Mouse (Mus musculus) CD8-positive naive resting alpha-beta T cell, adult 2 months (primary cell): ENCODE measurements around the gene Prr15l.

Experiments
- DNase-seq, 2 experiments: peaks; one replicate each; pipeline ENCODE4 v3.0.0; 2022; ENCODE audit warnings: low read depth in 2 of 2, low spot score in 2 of 2

Prr15l gene

DNA sequence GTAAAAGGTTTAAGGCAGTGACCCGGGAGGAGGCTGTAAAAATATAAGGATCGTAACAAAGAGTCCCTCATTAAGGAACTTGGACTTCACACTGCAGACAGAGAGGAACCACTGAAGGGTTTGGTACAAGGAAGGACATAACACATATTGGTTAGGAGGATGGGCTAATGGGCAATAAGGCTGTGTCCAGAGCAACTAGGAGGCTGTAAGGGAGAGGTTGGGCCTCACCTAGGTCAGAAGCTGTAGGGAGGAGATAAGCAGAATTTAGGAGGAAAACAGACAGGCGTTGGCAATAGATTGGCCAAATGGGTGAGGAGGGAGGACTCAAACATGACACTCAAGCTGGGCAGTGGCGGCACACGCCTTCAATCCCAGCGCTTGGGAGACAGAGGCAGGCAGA, 10.5 kb upstream of the Prr15l start:
- no peak for DNase-seq

DNA sequence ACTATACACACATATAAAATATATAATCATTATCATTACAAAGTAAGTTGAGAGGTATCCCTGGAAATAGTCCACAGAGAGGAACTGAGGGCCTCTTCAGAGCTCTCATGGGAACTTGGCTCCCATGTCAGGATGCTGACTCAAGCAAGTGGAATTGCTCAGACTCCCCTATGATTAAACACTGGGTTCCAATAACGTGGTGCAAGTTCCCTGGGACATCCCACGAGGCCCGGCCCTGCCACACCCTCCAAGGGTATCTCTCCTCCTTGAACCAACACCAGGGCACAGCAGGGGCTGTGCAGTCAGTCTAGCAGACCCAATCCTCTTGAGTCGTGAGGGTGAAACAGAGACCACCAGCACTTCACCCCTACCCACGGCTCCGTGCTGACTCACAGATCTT, 8.9 kb upstream of the Prr15l start:
- DNase-seq, result no peak

DNA sequence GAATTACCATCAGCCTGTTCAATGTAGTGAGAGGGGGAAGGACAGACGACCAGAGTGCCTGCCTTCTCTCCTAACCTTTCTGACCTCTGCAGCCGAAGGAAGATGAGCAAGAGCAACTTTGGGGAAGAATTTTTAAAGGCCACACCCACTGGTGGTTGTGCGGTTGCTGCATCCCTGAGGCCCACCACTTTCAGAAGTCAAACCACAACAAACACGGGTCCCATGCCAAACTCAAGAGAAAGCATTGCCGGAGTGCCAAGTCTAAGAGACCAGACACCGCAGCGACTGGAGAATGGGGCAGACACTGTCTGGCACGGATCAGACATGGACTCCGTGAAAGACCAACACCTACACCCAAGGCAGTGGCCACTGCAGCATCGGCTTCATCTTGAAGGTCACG, 3.0 kb upstream of the Prr15l start:
- peak in 1 of 2 experiments; percentile 7 for DNase-seq

GRCm38 (mm10) chr11:96925469-96926148, 2.3 kb upstream of the Prr15l start:
- no peak for DNase-seq

- no peak for DNase-seq
These were observed 1.3 kb upstream of the Prr15l start for GRCm38 (mm10) chr11:96926587-96926986.

- DNase-seq, result no peak
These were observed 787 bp downstream of the Prr15l start for GRCm38 (mm10) chr11:96928691-96929090.

DNA sequence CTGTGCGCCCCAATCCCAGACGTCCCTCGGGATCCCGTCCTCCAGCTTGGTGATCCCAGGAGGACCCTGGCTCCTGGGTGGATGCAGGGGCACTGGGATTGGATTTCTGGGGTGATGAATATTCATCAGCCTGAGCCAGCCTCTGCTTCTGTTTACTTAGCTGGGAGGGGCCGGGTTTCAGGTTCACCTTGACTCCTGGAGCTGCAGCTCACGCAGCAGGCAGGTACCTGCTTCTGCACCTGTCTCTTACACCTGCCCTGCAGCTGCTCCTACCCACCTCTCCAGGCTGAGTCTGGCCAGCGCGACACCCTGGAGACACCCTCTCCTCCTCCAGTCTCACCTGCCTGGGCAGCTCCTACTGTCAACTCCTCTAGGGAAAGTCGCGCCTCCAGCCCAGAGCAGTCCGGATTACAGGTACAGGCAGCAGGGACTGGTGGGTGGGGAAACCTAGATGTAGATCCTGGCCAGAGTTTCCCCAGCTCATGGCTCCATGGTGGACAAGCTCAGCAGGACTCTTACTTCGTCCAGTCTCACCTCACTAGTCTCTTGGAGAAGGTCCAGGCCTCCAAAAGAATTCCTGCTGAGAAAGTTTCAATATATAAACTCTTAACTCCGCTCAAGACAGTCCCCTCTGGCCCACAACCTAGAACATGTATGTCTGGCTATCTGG, 1.3 kb downstream of the Prr15l start:
- no peak for DNase-seq

DNA sequence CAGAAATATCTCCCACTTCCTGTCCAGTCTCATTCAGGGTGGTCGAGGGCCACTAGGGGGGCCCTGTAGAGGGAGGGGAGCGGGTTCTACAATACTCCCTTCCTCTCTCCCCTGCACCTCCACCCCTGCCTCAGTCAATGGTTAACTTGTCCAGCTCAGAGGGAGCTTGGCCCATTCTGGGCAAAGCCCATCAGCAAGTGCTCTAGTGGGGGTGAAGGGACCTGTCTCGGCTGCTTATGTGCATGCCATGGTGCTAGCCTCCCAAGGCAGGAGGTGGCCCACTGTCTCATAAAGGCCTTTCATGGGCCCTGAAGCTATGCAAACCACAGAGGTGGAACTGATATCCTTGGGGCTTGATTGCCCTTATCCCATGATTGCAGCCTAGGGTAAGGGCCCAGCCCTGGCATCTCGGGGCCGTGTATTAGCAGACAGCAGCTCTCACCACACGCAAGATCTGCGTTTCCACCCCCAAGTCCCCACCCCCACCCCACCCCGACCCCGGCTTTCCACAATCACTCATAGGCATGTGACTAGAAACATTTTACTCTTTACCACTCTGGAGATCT, 1.9 kb downstream of the Prr15l start:
- no peak for DNase-seq

DNA sequence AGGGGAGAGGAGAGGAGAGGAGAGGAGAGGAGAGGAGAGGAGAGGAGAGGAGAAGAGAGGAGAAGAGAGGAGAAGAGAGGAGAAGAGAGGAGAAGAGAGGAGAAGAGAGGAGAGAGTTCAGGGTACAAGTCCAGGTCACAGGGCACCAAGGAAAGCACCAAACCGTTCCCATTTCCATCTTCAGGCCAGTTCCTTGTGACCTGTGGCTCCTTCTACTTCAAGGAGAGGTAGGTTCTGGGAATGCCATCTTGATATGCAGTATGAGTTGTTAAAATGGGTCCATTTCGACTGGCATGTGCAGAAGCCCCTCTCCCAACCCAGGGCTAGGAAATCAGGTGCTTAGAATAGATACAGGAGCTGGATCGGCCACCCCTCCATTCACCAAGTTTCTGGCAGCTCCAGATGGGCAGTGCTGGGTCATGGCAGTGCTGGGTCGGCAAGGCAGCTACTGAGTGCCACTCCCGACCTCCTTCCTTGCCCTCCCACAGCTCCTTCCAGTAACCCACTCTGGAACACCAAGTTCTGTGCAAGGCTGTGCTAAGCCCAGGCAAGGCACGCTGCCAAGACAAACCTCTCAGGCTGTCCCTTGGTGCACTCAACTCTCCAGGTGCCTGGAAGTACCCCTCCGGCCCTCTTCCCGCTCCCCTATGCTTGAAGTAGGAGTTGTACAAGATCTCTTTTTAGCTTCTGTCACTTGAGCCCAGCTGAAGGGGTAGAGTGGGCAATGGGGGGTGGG, 3.6 kb downstream of the Prr15l start:
- DNase-seq, result no peak

DNA sequence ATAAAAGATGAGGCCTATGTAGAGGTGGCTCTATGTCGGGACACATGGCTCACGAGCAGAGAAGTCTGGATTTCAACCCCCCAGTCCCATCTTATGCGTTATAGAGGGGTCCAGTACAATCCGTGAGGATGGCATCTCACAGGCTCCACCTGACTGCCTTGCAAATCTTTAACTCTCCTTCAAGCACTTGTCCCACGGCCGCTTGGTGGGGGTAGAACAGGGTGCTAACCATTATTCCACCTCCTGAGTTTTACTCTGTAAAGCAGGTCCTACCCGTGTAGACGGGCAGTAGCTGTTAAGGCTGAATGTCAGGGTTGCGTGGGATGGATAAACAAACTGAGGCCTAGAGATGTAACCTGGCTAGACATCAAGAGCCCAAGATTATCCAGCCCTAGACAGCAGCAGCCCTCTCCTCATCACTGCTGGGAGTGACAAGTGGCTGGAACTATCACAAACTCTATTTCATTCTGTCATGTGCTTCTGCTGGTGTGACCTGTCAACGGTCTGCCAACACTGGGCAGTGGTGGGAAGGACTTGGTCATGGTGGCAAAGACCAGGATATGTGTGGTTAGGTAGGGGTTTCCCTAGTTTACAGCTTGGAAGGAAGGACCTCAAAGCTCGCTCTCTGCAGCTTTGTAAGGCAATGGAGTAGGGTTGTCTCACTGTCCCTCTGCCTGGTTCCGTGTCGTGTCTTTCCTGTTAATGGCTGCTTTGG, 5.8 kb downstream of the Prr15l start:
- no peak for DNase-seq

DNA sequence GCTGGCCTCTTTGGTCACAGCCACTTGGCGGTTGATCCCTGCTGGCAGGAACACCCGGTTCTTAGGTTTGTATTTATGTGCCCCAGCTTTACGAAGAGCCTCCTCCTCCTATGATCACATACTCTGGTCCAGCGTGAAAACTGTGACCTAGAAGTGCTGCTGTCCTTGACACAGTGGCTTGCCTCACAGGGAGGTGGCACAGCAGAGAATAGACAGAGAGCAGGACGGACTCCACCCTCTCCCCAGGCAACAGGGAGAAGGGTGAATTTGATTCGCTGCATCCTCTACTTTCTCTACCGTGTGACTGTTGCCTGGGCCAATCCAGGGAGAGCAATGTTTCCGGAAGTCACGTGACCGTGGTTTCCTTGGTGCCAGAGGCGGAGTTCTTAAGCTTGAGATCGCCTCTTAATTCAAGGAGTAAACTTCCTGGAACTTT, 7.0 kb downstream of the Prr15l start:
- DNase-seq, result peak in 1 of 2 experiments; percentile 18

DNA sequence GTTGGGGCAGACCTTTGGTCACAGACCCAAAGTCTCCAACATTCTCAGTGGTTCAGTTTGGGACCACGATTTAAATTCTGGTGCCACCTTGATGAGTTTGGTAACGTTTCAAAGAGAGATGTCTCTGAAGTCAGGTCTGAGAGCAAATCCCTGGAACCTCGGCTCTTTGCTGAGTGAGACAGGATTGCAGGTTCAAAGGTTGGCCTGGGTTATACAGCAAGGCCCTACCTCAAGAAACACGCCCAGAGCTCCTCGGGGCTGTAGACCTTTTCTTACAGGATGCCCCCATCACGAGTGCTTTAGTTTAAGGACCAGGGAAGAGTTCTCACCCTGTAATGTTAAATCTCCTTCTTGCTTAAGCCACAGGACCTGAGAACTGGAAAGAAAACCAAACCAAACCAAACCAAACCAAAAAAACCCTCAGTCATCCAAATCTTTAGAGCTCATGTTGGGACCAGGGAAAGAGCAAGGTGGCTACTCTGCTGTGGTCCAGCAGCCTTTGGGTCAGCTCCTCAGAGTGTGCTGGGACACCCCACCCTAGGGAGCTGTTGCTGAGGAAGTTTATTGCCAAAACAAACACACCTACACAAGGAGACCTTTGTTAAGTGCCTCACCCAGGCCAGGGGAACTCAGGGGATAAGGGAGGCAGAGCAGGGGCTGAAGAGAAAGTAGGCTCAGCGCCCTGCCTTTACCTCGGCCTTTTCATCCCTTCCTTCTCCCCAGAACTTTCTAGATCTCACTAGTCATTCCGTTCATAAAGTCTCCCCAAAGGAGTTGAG, 8.2 kb downstream of the Prr15l start:
- no peak for DNase-seq

DNA sequence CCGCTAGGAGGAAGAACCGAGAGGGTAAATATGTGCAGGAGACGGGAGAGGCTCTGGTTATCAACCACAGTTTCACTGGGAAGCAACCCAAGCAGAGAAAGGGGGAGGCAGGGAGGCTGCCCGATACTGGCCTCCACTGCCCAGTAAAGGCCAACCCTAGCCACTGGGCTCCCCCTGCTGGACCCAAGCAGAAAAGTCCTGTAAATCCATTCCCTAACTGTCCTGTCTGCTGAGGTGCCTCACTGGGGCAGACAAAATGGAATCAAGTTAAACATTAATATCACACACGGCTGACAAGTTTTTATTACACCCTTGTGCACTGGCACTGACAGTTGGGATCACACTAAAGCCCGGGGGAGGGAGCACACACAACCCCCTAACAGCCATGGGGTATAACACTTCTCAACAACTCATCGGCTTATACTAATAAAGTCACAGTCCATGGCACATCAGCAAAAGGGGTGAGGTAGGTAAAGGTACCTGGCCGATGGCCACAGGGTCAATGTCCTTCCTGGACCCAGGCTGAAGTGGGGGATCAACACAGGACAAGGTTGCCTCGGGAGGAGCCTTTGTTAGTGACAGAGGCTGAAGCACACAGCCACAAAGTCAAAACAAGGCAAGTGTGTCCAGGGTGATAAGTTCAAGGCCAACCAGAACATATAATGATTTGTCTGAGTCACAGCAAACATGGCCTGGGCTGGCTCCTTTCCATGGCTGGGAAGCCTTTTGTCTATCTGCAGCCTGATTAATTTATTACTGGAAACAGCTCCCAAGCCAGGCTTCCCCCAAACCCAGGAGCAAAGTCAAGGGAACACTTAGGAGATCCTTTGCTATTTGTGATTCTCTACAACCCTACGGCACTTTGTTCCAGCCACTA, 9.9 kb downstream of the Prr15l start:
- DNase-seq, result no peak

GRCm38 (mm10) chr11:96938426-96938800, 10.5 kb downstream of the Prr15l start:
- no peak for DNase-seq

- DNase-seq, result no peak
These were observed 12.9 kb downstream of the Prr15l start for GRCm38 (mm10) chr11:96940578-96941465.

- no peak for DNase-seq
These were observed 14.2 kb downstream of the Prr15l start for GRCm38 (mm10) chr11:96941989-96942590.

- peak; percentile 86 to 88 for DNase-seq
These were observed 15.9 kb downstream of the Prr15l start, which contains the start of gene Pnpo for GRCm38 (mm10) chr11:96943746-96944304. Pnpo (minus strand) TSS chr11:96943986.
